Mouse (Mus musculus) CH12.LX (cell line): ENCODE results near the gene Calcb.

Experiments
- BHLHE40 ChIP-seq: IDR thresholded peaks from 2 replicates; pipeline ENCODE4 v1.6.1; 2011; ENCODE audit warnings: mild to moderate bottlenecking, low read depth, low read length, improper control_type of control experiment
- CHD1 ChIP-seq: IDR thresholded peaks from 2 replicates; pipeline ENCODE4 v1.6.1; 2012; ENCODE audit warnings: low read depth, low read length, improper control_type of control experiment, inconsistent platforms
- CTCF ChIP-seq, 2 experiments: IDR thresholded peaks in 1 of 2; conservative IDR thresholded peaks in 1 of 2; 2 replicates each; pipeline ENCODE4 v1.5.1; 2011 to 2012; ENCODE audit warnings: low read depth in 2 of 2, low read length in 2 of 2, improper control_type of control experiment in 1 of 2, inconsistent platforms in 1 of 2, mild to moderate bottlenecking in 1 of 2, moderate library complexity in 1 of 2
- E2F4 ChIP-seq: IDR thresholded peaks from 2 replicates; pipeline ENCODE4 v1.6.1; 2011; ENCODE audit warnings: low read depth, low read length, improper control_type of control experiment; ENCODE audit not compliant: insufficient replicate concordance
- HCFC1 ChIP-seq: IDR thresholded peaks from 2 replicates; pipeline ENCODE4 v1.6.1; 2012; ENCODE audit warnings: low read depth, mild to moderate bottlenecking, inconsistent platforms, low read length, improper control_type of control experiment
- MAX ChIP-seq: IDR thresholded peaks from 2 replicates; pipeline ENCODE4 v1.6.1; 2011; ENCODE audit warnings: low read length, improper control_type of control experiment
- MXI1 ChIP-seq: IDR thresholded peaks from 2 replicates; pipeline ENCODE4 v1.6.1; 2011; ENCODE audit warnings: mild to moderate bottlenecking, low read depth, low read length, improper control_type of control experiment
- POLR2A ChIP-seq: IDR thresholded peaks from 2 replicates; pipeline ENCODE4 v1.6.1; 2011; ENCODE audit warnings: low read depth, mild to moderate bottlenecking, improper control_type of control experiment, low read length
- SMC3 ChIP-seq: IDR thresholded peaks from 2 replicates; pipeline ENCODE4 v1.6.1; 2011; ENCODE audit warnings: low read depth, low read length, improper control_type of control experiment

- TF ChIP-seq POLR2A (no peak), CTCF (conservative IDR thresholded peaks at IDR 0.05 in 1 of 2, IDR thresholded peaks at IDR 0.05 in 1 of 2; ENCODE audit: low read depth in 2 of 2, low read length in 2 of 2) (no peak), BHLHE40 (no peak), E2F4 (no peak), CHD1 (no peak), MAX (no peak), HCFC1 (no peak), MXI1 (no peak), SMC3 (no peak)
Observed at GRCm38 (mm10) chr7:114769041-114769440, 50.6 kb downstream of the Calcb start.
